Mouse (Mus musculus) midbrain, embryonic 16.5 days (tissue): Measurements from ENCODE around the gene Tet3. TPM values are rescaled to one million over a fixed set of nuclear protein-coding genes. Genes with fewer than 3 reads are reported as not detected.

Experiments used
- ATAC-seq: fragments of 200-750 bp; cut with Nextera tagmentation; 2 replicates; pipeline ENCODE4 v1.8.0; 2017; ENCODE audit warnings: moderate TSS enrichment
- H3K27ac ChIP-seq: fragments of 300-500 bp; sonication (generic); 2 replicates; pipeline ENCODE4 v1.5.1; 2014; ENCODE audit warnings: mild to moderate bottlenecking, low read length, mixed read lengths
- H3K27me3 ChIP-seq: fragments of 300-500 bp; sonication (generic); 2 replicates; pipeline ENCODE4 v1.6.1; 2014; ENCODE audit warnings: low read depth, low read length, mixed read lengths; ENCODE audit not compliant: control insufficient read depth, insufficient read depth
- H3K36me3 ChIP-seq: fragments of 300-500 bp; sonication (generic); 2 replicates; pipeline ENCODE4 v1.6.1; 2014; ENCODE audit warnings: mild to moderate bottlenecking, low read length, moderate library complexity, mixed read lengths; ENCODE audit not compliant: control insufficient read depth, insufficient read depth
- H3K4me1 ChIP-seq: fragments of 300-500 bp; sonication (generic); 2 replicates; pipeline ENCODE4 v1.6.1; 2014; ENCODE audit warnings: mild to moderate bottlenecking, low read length, mixed read lengths; ENCODE audit not compliant: control insufficient read depth, insufficient read depth
- H3K4me2 ChIP-seq: fragments of 300-500 bp; sonication (generic); 2 replicates; pipeline ENCODE4 v1.6.1; 2014; ENCODE audit warnings: mild to moderate bottlenecking, low read length, mixed read lengths
- H3K4me3 ChIP-seq: fragments of 300-500 bp; sonication (generic); 2 replicates; pipeline ENCODE4 v1.5.1; 2014; ENCODE audit warnings: low read depth, mild to moderate bottlenecking, low read length, moderate library complexity, mixed read lengths
- H3K9ac ChIP-seq: fragments of 300-500 bp; sonication (generic); 2 replicates; pipeline ENCODE4 v1.6.1; 2014; ENCODE audit warnings: low read depth, low read length, mixed read lengths
- H3K9me3 ChIP-seq: fragments of 300-500 bp; sonication (generic); replicated peaks from 2 replicates; pipeline ENCODE4 v1.6.1; 2014; ENCODE audit warnings: mild to moderate bottlenecking, low read length, mixed read lengths; ENCODE audit not compliant: control insufficient read depth, poor library complexity, severe bottlenecking
- WGBS: fragments of 180-500 bp; shearing (Covaris S2); extraction: QIAGEN DNeasy Blood & Tissue Kit; methylation state at CpG from one replicate; pipeline ENCODE4 v1.1.7; 2014; 5-methylcytosine and 5-hydroxymethylcytosine counted together
- polyA plus RNA-seq: library from polyadenylated mRNA; unstranded; fragments of >200 nt; fragmentation: Nextera tagmentation; extraction: Ambion mirVana; gene quantifications from 2 replicates; pipeline ENCODE4 v1.2.1, GENCODE M21; 2015

Gene Tet3
- polyA plus RNA-seq, 1 experiment from 2014 or later: 53.2 TPM

DNA sequence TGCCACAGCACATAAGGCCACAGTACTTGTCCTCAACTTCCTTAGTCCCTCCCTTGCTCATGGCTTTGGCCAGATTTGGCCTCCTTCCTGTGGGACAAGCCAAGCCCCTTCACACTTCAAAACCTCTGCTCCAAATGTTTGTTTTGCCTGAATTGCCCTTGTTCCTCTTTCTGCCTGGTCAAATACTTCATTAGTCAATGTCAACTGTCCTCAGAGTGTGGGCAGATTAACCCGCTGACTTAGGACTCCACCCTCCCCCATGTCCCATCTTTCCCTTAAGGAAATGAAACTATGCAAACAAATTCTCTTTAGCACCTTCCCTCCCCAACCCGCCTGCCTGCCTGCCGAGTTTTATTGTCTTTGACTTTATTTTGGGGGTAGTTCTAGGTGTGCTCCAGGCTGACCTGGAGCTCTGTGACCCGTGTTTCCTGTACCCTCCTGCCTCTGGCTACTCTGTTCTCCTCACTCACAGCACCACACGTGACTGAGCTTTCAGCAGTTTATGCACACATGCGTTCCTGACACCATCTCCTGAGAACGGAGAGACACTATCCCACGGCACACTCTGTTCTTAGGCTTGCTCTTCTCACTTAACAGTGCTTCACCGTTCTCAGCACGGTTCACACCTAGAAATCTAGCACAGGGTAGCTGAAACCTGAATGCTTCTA lies 23.7 kb upstream of the Tet3 start:
- WGBS: 85% methylated on average over 10 of the region's 10 CpGs
- H3K27ac ChIP-seq: no peak overlapping the region
- H3K4me3 ChIP-seq: no peak overlapping the region
- H3K9me3 ChIP-seq: no peaks in the 10 kb centered on the region
- H3K4me1 ChIP-seq: no peaks in the 10 kb centered on the region
- no peak for ATAC-seq
- no peaks in the 10 kb centered on the region for H3K27me3 ChIP-seq
- H3K4me2 ChIP-seq: no peak overlapping the region
- H3K9ac ChIP-seq: no peak overlapping the region
- peaks cover 13% of the 10 kb centered on the region for H3K36me3 ChIP-seq

DNA sequence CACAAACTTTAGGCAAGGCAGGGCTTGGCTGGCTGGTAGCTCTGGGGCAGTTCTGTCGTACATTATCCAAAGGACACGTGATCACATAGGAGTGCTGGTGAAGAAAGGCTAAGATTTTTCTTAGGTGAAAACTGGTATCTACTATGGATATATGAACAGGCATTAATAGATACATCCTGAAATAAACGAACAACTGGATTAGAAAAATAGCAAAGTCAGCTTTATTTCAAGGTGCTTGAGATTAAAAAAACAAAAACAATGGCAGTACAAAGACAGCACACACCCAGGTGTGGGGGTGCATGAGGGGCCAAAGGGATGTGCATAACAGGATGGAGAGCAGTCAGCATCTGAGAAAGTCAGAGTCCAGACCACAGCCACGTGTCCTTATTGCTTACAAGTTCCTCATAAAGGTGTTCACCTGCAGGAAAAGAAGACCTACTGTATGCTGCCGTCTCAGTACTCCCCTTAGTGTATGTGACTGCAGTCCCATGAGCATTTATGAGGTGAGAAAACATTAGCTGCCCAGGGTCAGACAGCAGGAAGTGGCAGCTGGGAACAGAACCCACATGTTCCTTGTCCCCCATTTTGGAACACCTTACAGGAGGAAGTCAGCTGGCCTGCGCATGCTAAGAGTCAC lies 21.3 kb upstream of the Tet3 start:
- Histone ChIP-seq H3K36me3 (peaks cover 8% of the 10 kb centered on the region), H3K27ac (no peak overlapping the region)

DNA sequence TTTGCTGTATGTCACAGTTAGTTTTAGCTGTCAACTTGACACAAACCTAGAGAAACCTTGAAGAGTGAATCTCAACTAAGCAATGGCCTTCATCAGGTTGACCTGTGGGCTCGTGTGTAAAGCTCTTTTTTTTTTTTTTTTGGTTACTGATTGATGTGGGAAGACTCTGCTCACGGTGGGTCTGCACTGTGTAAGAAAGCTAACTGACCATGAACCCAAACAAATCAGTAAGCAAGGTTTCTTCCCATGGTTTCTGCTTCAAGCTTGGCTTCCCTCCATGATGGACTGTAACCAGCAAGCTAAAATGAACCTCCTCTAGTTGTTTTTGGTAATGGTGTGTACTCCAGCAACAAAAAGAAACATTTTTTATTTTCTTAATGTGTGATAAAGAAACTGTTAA lies 20.3 kb upstream of the Tet3 start:
- peaks cover 5% of the 10 kb centered on the region for H3K36me3 ChIP-seq
- H3K9ac ChIP-seq: no peak overlapping the region
- WGBS: 82% methylated on average over 2 of the region's 2 CpGs
- H3K4me2 ChIP-seq: no peak overlapping the region
- H3K27me3 ChIP-seq: no peaks in the 10 kb centered on the region
- H3K4me3 ChIP-seq: no peak overlapping the region
- no peak for ATAC-seq
- no peaks in the 10 kb centered on the region for H3K9me3 ChIP-seq
- H3K27ac ChIP-seq: no peak overlapping the region
- no peaks in the 10 kb centered on the region for H3K4me1 ChIP-seq

More for the DNA sequence above, 21.3 kb upstream of the Tet3 start:
- no peaks in the 10 kb centered on the region for H3K9me3 ChIP-seq
- no peak overlapping the region for H3K9ac ChIP-seq
- WGBS: 87% methylated on average over 6 of the region's 6 CpGs
- H3K27me3 ChIP-seq: no peaks in the 10 kb centered on the region
- no peak overlapping the region for H3K4me3 ChIP-seq
- ATAC-seq: no peak
- H3K4me1 ChIP-seq: no peaks in the 10 kb centered on the region
- no peak overlapping the region for H3K4me2 ChIP-seq

DNA sequence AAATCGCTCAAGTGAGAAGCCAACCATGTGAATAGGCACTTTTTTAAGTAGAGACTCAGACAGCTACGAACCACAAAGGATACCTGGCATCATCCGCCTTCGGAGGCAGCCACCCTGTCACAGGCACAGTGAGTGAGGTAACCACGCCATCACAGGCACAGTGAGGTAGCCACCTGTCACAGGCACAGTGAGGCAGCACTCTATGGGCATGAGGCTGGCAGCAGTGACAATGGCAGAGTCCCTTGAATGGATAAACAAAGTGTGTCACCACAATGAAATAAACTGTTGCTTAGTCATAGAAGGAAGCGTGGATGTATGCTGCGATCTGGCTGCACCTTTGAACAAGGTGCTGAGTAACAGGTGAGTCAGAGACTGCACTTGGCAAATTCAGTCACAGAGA lies 19.7 kb upstream of the Tet3 start:
- H3K4me2 ChIP-seq: no peak overlapping the region
- H3K27ac ChIP-seq: no peak overlapping the region
- no peaks in the 10 kb centered on the region for H3K9me3 ChIP-seq
- no peak overlapping the region for H3K9ac ChIP-seq
- H3K4me1 ChIP-seq: no peaks in the 10 kb centered on the region
- no peak for ATAC-seq
- no peaks in the 10 kb centered on the region for H3K27me3 ChIP-seq
- H3K36me3 ChIP-seq: 0 out of 2 replicates have a peak, but pooled peaks cover 2% of the 10 kb centered on the region
- WGBS: 94% methylated on average over 7 of the region's 7 CpGs
- H3K4me3 ChIP-seq: no peak overlapping the region

DNA sequence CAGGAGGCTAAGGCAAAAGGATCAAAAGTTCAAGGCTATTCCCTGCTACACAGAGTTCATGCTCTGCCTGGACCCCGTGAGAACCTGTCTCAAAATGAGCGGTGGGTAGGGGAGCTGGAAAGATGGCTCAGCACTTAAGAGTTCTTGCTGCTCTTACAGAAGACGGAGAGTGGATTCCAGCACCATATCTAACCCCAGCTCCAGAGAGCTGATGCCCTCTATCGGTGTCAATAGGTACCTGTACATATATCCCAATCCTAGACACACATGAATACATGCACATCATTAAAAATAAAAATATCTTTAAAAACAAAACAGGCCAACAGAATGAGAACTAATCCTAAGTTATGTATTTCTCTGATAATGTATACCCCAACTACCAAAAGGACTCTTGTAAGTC lies 19.3 kb upstream of the Tet3 start:
- Histone ChIP-seq H3K4me1 (no peaks in the 10 kb centered on the region), H3K4me3 (no peak overlapping the region), H3K27me3 (no peaks in the 10 kb centered on the region), H3K9ac (no peak overlapping the region), H3K4me2 (no peak overlapping the region), H3K9me3 (no peaks in the 10 kb centered on the region), H3K27ac (no peak overlapping the region), H3K36me3 (0 out of 2 replicates have a peak, but pooled peaks cover 2% of the 10 kb centered on the region)
- ATAC-seq: no peak
- 75% methylated on average over 4 of the region's 4 CpGs for WGBS

DNA sequence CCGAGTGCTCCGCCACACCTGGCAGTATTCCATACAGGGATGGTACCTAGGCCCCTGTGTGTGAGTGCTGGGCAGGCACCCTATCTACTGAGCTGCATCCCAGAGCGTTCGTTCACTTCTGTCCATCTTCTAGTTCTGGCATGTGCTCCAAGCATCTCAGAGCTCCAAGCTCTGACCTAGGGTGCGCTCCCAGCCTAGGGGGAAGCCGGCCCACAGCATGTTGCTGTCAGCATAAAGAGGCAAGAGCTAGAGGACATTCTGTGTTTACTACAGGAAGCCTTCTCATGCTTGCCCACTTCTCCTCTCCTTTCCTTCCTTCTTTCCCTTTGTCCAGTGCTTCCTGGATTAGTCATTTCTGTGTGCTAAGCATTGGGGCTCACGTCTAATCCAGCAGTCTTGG lies 16.5 kb upstream of the Tet3 start:
- H3K27ac ChIP-seq: no peak overlapping the region
- H3K27me3 ChIP-seq: no peaks in the 10 kb centered on the region
- H3K4me3 ChIP-seq: no peak overlapping the region
- no peak overlapping the region for H3K9ac ChIP-seq
- H3K4me2 ChIP-seq: no peak overlapping the region
- no peaks in the 10 kb centered on the region for H3K9me3 ChIP-seq
- ATAC-seq: 0 out of 2 replicates have a peak, but pooled peaks have one; percentile 17
- no peaks in the 10 kb centered on the region for H3K4me1 ChIP-seq
- WGBS: 71% methylated on average over 7 of the region's 7 CpGs
- H3K36me3 ChIP-seq: 0 out of 2 replicates have a peak, but pooled peaks cover 2% of the 10 kb centered on the region

DNA sequence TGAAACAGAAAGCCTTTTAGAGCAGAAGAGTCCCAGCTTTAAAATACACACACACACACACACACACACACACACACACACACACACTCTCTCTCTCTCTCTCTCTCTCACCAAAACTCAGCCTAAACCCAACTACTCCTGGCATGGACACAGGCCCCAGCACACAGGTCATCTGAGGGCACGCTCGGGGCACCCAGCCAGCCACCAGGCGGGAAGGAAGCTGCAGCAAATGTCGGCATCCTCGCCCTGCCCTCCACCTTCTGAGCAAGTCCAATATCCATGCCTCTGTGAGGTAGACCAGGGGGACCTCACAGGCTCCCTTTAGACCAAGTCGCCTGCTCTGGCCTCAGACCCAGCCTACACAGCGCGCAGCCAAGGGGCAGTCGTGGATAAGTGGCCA lies 14.4 kb upstream of the Tet3 start:
- Histone ChIP-seq H3K9ac (no peak overlapping the region), H3K4me3 (no peak overlapping the region), H3K27me3 (no peaks in the 10 kb centered on the region), H3K4me1 (no peaks in the 10 kb centered on the region), H3K9me3 (no peaks in the 10 kb centered on the region), H3K27ac (no peak overlapping the region), H3K36me3 (no peaks in the 10 kb centered on the region), H3K4me2 (no peak overlapping the region)
- ATAC-seq: no peak
- 87% methylated on average over 9 of the region's 9 CpGs for WGBS

DNA sequence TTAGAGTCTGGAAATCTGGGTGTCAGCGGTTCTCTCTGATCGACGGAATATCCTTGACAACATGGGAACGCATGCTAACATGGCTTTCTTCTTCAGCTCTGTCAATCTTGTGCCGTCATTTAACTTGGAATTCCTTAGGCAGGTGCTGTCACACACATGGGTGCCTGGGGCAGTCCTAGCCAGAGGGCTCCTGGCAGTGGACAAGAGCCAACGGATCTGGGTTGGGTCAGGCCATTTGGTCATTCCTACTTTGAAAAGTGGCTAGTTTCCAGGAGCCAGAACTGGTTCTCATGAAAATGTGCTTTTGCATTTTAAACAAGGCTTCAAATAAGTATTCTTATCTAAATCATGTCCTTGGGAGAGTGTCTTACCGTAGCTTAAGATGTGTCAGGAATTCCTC lies 12.9 kb upstream of the Tet3 start:
- Histone ChIP-seq H3K36me3 (no peaks in the 10 kb centered on the region), H3K9ac (no peak overlapping the region), H3K4me3 (no peak overlapping the region), H3K27ac (no peak overlapping the region), H3K4me2 (no peak overlapping the region), H3K27me3 (no peaks in the 10 kb centered on the region), H3K9me3 (no peaks in the 10 kb centered on the region), H3K4me1 (no peaks in the 10 kb centered on the region)
- no peak for ATAC-seq
- 92% methylated on average over 7 of the region's 7 CpGs for WGBS

DNA sequence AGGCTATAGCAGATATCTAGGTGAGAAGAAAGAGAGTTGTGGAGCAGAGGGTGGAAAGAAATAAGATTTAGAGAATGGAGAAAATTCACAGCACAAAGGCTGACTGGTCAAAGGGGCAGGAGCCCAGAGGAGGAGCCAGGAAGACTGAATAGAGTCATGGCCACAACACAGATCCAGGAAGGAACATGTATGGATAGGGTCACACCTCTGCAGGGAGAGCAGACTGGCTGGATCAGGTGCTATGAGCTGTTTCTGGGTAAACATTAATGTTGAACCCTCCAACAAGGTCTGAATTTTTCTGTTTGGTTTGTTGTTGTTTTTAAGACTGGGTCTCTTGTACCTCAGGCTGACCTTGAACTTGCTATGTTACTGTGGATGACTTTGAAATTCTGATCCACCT lies 5.1 kb upstream of the Tet3 start:
- H3K9ac ChIP-seq: no peak overlapping the region
- no peak overlapping the region for H3K4me2 ChIP-seq
- no peaks in the 10 kb centered on the region for H3K36me3 ChIP-seq
- no peaks in the 10 kb centered on the region for H3K4me1 ChIP-seq
- ATAC-seq: no peak
- H3K9me3 ChIP-seq: no peaks in the 10 kb centered on the region
- H3K4me3 ChIP-seq: no peak overlapping the region
- no peaks in the 10 kb centered on the region for H3K27me3 ChIP-seq
- H3K27ac ChIP-seq: no peak overlapping the region
